Mouse (Mus musculus): ENCODE results near the gene Tex26.

- no peak for TF ChIP-seq CTCF (IDR thresholded peaks at IDR 0.05; ENCODE audit: insufficient read depth, low read depth, low read length)
- TF ChIP-seq POLR2A (IDR thresholded peaks at IDR 0.05; ENCODE audit: insufficient read depth, low read depth, low read length) = no peak
Observed at GRCm38 (mm10) chr5:149499936-149500335, 60.5 kb downstream of the Tex26 start.
